Comparison of ENCODE assay signal across 8 mouse cellular contexts in genomic region chr6:134566818-134567485, GRCm38 (mm10). TPM values are rescaled to one million over a fixed set of nuclear protein-coding genes. Genes with fewer than 3 reads are reported as not detected.
DNase-seq lines count a peak whose midpoint lies in the region; ATAC-seq lines count a peak whose summit lies in the region.

Lrp6 (minus strand) TSS chr6:134566965.

- peak within 1 kb of the TSS; percentile 81 for H3K4me2 ChIP-seq in hindbrain, embryonic 12.5 days (replicated peaks)

- ATAC-seq in hindbrain, embryonic 12.5 days (ENCODE audit: low FRiP score), result peak; percentile 95

- no peaks in the 10 kb centered on the region for H3K27me3 ChIP-seq in hindbrain, embryonic 12.5 days

- peak; percentile 96 for DNase-seq in Muller cell, postnatal 12 days (ENCODE audit: inconsistent ontology term)
- peak; percentile 80 for DNase-seq in cerebellum, adult 9-10 months
- DNase-seq in frontal cortex, postnatal 14 days (ENCODE audit: low spot score in 2 of 2), result peak; percentile 64 to 69
- peak; percentile 75 to 87 for DNase-seq in layer of hippocampus, postnatal 14 days (ENCODE audit: low spot score in 2 of 2)
- peak; percentile 88 for DNase-seq in lung, postnatal 10 days
- DNase-seq in ovary, postnatal 14 days (ENCODE audit: low spot score), result peak; percentile 83
- peak; percentile 71 to 80 for DNase-seq in thymus, postnatal 10 days (ENCODE audit: low spot score in 2 of 2)

- H3K27ac ChIP-seq in hindbrain, embryonic 12.5 days, result peak within 1 kb of the TSS; percentile 100

- no peaks in the 10 kb centered on the region for H3K9me3 ChIP-seq in hindbrain, embryonic 12.5 days (replicated peaks)

- WGBS in hindbrain, embryonic 12.5 days, result under 1% methylated on average over 60 of the region's 99 CpGs

- no peaks in the 10 kb centered on the region for H3K36me3 ChIP-seq in hindbrain, embryonic 12.5 days

- peak within 1 kb of the TSS; percentile 98 for H3K9ac ChIP-seq in hindbrain, embryonic 12.5 days

- H3K4me3 ChIP-seq in hindbrain, embryonic 12.5 days, result peak within 1 kb of the TSS; percentile 87

- peaks cover 27% of the 10 kb centered on the region for H3K4me1 ChIP-seq in hindbrain, embryonic 12.5 days

RNA-seq across cellular contexts. Expression of gene Lrp6, which starts in this region (rescaled TPM):
- 38.2 and 39.2 TPM in 2 replicates for polyA plus RNA-seq in hindbrain, embryonic 12.5 days (2016; fragmentation: Nextera tagmentation; extraction: Ambion mirVana)
- 10 to 100 TPM; 56.1 to 58.4 TPM for total RNA-seq in layer of hippocampus, postnatal 14 days (2021)

Comparison
In these comparisons a context has a peak if more than half of its experiments do, and no peak if none do; other contexts are left out.
1. Peak in every context shown above with its lines: DNase-seq, ATAC-seq, H3K4me3 ChIP-seq and H3K27ac ChIP-seq.